Mouse (Mus musculus): ENCODE measurements around the gene Glcci1. TPM values are rescaled to one million over a fixed set of nuclear protein-coding genes. Genes with fewer than 3 reads are reported as not detected.
"Not testable (repeated sequence)": the region's sequence is repeated elsewhere in the genome, so short reads cannot be mapped to it uniquely, and the experiment has no call there.

The Glcci1 gene
- polyA plus RNA-seq, 1 experiment from 2014 or later = 14.6 TPM

DNA sequence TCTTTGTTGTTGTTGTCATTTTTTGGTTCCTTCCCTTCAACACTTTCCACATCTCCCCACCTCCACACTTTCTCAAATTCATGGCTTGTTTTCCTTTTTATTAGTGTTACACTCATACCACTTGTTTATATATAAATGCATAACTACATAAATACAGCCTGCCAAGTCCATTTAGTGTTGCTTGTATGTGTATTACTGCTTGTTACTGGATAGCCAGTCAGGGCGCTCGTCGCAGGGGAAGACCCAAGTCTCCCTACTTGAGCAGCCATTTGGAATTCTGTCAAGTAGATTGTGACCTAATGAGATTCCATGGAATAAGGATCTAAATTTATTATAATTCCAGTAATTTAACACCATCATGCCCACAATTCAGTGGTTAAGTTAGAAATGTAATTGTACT lies 10.3 kb downstream of the Glcci1 start:
- no peak for ATAC-seq
- WGBS = 76% methylated on average over 3 of the region's 3 CpGs

DNA sequence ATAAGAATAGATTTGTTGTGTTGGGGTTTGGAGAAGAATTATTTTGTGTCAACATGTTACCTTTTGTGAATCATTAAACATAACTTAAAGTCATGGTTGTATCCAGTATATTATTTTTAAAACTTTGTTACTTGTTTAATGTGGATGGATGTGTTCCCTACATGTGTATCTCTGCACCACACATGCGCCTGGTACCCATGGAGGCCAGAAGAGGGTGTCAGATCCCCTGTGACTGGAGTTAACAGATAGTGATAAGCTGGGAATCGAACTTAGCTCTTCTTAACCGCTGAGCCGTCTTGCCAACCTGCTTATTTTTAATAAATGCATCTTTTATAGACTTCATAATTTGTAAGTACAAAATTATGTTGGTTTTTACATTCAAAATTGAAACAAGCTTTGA lies 11.8 kb downstream of the Glcci1 start:
- H3K36me3 ChIP-seq (ENCODE audit: poor library complexity, severe bottlenecking) = no peaks in the 10 kb centered on the region
- H3K9me3 ChIP-seq (replicated peaks) = no peaks in the 10 kb centered on the region
- H3K27me3 ChIP-seq = no peaks in the 10 kb centered on the region
- H3K4me3 ChIP-seq = no peak overlapping the region
- no peak overlapping the region for H3K9ac ChIP-seq
- ATAC-seq = no peak
- WGBS = 96% methylated on average over 4 of the region's 4 CpGs
- no peak overlapping the region for H3K27ac ChIP-seq
- no peaks in the 10 kb centered on the region for H3K4me1 ChIP-seq
- H3K4me2 ChIP-seq = no peak overlapping the region

More for the DNA sequence above, 10.3 kb downstream of the Glcci1 start:
- no peak overlapping the region for H3K4me2 ChIP-seq
- no peaks in the 10 kb centered on the region for H3K36me3 ChIP-seq (ENCODE audit: poor library complexity, severe bottlenecking)
- H3K9me3 ChIP-seq (replicated peaks) = no peaks in the 10 kb centered on the region
- no peak overlapping the region for H3K27ac ChIP-seq
- H3K27me3 ChIP-seq = no peaks in the 10 kb centered on the region
- no peak overlapping the region for H3K9ac ChIP-seq
- no peak overlapping the region for H3K4me3 ChIP-seq
- no peaks in the 10 kb centered on the region for H3K4me1 ChIP-seq

DNA sequence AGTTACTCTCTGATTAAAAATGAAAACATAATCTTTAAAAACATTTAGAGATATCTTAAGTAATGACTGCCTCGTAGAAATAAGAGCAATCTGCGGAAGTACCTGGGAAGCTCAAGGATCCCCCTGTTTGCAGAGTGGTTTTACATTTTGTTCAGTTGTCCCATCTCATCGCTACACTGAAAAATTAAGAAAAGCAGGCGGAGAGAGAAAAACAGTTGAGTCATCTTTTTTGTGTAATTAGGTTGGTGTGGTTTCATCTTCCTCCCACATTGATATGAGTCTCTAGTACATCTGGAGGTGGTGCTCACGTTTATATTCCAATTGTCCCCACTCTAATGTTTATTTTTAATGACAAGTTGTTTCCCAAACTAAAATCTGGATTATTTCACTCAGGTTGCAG lies 15.3 kb downstream of the Glcci1 start:
- H3K27ac ChIP-seq = no peak overlapping the region
- H3K4me3 ChIP-seq = no peak overlapping the region
- no peak overlapping the region for H3K4me2 ChIP-seq
- no peaks in the 10 kb centered on the region for H3K4me1 ChIP-seq
- no peak for ATAC-seq
- no peak overlapping the region for H3K9ac ChIP-seq
- no peaks in the 10 kb centered on the region for H3K36me3 ChIP-seq (ENCODE audit: poor library complexity, severe bottlenecking)
- 91% methylated on average over 5 of the region's 5 CpGs for WGBS
- no peaks in the 10 kb centered on the region for H3K9me3 ChIP-seq (replicated peaks)
- no peaks in the 10 kb centered on the region for H3K27me3 ChIP-seq

DNA sequence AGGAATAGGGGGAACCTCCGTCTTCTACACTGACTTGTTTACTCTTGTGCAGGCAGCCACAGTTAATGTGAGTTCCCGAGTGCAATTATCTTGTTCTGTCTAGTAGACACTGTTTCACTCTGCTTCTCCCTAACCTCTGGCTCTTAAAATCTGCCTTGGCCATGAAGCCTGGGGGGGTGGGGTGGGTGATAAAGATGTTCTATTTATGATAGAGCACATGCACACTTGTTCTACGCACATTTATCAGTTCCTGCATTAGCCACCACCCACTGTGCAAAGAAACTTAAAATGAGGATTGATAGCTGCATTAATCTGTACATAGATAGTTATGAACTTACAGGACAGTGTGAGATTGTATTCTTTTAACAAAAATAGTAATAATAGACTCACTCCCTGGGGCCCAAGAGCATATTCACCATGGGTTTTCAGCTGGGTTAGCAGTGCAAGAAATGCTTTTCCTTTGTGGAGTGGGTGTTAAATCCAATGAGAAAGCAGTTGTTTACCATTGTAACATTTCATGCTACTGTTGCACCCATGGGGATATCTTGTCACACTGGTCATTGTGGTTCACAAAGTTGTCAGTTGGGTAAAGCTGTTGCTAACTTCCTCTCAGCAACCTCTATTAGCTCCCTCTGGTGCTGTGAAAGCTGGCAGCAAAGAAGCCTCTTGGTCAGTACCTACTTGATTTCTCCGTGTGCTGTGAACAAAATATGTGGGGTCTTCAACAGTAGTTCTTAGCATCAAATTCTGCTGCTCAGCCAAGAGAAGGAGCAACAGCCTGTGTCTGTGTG lies 21.9 kb downstream of the Glcci1 start:
- WGBS = 88% methylated on average over 4 of the region's 4 CpGs
- Histone ChIP-seq H3K27ac (no peak overlapping the region), H3K4me3 (no peak overlapping the region), H3K4me1 (no peaks in the 10 kb centered on the region), H3K9ac (no peak overlapping the region), H3K36me3 (ENCODE audit: poor library complexity, severe bottlenecking) (no peaks in the 10 kb centered on the region), H3K4me2 (no peak overlapping the region), H3K9me3 (replicated peaks) (no peaks in the 10 kb centered on the region), H3K27me3 (no peaks in the 10 kb centered on the region)
- no peak for ATAC-seq

DNA sequence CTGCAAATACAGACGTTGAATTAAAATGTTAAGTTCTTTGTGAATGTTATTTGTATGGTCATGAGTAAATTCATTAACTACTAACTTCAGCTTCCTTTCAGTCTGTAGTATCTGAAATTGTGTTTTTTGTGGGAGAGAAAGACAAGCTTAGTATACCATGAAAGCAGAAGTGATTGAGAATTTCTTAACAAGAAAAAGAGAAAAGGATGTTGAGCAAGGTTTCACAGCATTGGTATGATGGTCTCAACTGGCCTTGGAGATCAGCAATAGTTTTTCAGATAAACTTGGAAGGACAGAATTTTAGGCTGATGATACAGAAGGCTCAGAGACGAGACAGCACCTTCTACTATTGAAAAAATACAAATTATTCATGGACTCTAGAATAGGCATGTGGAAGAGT lies 27.5 kb downstream of the Glcci1 start:
- no peaks in the 10 kb centered on the region for H3K4me1 ChIP-seq
- ATAC-seq = no peak
- H3K4me2 ChIP-seq = no peak overlapping the region
- 82% methylated on average over 2 of the region's 2 CpGs for WGBS
- H3K27ac ChIP-seq = no peak overlapping the region
- no peak overlapping the region for H3K4me3 ChIP-seq
- no peaks in the 10 kb centered on the region for H3K27me3 ChIP-seq
- no peaks in the 10 kb centered on the region for H3K9me3 ChIP-seq (replicated peaks)
- H3K36me3 ChIP-seq (ENCODE audit: poor library complexity, severe bottlenecking) = no peaks in the 10 kb centered on the region
- H3K9ac ChIP-seq = no peak overlapping the region

DNA sequence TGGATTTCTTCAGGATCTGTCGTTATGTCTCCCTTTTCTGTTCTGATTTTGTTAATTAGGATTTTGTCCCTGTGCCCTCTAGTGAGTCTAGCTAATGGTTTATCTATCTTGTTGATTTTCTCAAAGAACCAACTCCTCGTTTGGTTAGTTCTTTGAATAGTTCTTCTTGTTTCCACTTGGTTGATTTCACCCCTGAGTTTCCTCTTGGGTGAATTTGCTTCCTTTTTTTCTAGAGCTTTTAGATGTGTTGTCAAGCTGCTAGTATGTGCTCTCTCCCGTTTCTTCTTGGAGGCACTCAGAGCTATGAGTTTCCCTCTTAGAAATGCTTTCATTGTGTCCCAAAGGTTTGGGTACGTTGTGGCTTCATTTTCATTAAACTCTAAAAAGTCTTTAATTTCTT lies 32.1 kb downstream of the Glcci1 start:
- 80% methylated on average over 4 of the region's 4 CpGs for WGBS
- not testable (repeated sequence) for H3K27ac ChIP-seq; H3K27me3 ChIP-seq; H3K4me2 ChIP-seq; H3K4me1 ChIP-seq; H3K9ac ChIP-seq; ATAC-seq; H3K9me3 ChIP-seq (replicated peaks); H3K4me3 ChIP-seq
- peaks cover 11% of the 10 kb centered on the region for H3K36me3 ChIP-seq (ENCODE audit: poor library complexity, severe bottlenecking)

DNA sequence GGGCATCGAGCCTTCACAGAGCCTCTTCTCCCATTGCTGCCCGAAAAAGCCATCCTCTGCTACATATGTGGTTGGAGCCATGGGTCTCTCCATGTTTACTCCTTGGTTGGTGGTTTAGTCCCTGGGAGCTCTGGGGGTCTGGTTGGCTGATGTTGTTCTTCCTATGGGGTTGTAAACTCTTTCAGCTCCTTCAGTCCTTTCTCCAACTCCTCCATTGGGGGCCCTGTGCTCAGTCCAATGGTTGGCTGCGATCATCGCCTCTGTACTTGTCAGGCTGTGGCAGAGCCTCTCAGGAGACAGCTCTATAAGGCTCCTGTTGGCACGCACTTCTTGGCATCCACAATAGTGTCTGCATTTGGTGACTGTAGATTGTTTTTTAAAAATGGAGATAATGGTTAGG lies 35.4 kb downstream of the Glcci1 start:
- Histone ChIP-seq H3K4me2 (no peak overlapping the region), H3K9me3 (replicated peaks) (no peaks in the 10 kb centered on the region), H3K27ac (no peak overlapping the region), H3K36me3 (ENCODE audit: poor library complexity, severe bottlenecking) (peaks cover 17% of the 10 kb centered on the region), H3K27me3 (no peaks in the 10 kb centered on the region), H3K4me1 (no peaks in the 10 kb centered on the region), H3K4me3 (no peak overlapping the region), H3K9ac (no peak overlapping the region)
- WGBS = 95% methylated on average over 5 of the region's 5 CpGs
- ATAC-seq = no peak

DNA sequence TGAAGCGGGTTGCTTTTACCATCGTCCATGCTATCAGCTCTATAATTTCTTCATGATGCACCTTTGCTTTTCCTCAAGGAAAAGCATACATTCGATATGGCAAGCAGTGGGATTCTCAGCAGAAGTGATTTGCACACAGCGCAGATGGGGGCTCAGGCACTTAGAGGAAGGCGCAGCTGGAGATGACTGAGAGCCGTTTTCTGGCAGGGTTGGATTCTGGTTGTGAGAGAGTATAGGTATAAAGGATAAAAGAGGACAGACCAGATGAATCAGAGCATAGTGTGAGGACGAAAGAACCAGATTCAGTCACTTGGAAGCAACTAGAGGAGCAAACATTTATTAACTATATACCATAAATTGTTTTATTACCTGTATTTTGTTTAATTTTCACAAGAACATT lies 36.4 kb downstream of the Glcci1 start:
- Histone ChIP-seq H3K4me3 (no peak overlapping the region), H3K36me3 (ENCODE audit: poor library complexity, severe bottlenecking) (peaks cover 17% of the 10 kb centered on the region), H3K9ac (no peak overlapping the region), H3K4me1 (no peaks in the 10 kb centered on the region), H3K4me2 (no peak overlapping the region), H3K27ac (no peak overlapping the region), H3K9me3 (replicated peaks) (no peaks in the 10 kb centered on the region), H3K27me3 (no peaks in the 10 kb centered on the region)
- WGBS = 94% methylated on average over 7 of the region's 7 CpGs
- ATAC-seq = no peak

DNA sequence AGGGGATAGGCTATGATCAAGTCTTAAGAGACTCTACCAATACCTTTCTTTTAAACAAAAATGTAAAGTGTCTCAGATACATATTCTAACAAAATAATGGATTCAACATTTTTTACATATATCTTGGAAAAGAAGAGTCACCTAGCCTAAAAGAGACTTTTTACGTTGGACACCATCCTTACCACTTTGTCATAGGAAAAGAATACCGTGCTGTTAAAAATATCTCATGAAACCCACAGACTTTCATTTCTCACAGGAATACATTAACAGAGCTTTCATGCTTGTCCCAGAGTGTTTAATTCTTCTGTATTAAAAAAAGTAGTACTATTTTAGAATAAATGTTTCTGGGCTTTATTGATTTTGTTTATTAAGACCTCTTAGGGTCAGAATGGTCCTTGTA lies 41.8 kb downstream of the Glcci1 start:
- H3K4me3 ChIP-seq = no peak overlapping the region
- WGBS = 94% methylated on average over 2 of the region's 2 CpGs
- H3K4me1 ChIP-seq = no peaks in the 10 kb centered on the region
- 0 out of 2 replicates have a peak, but pooled peaks cover 13% of the 10 kb centered on the region for H3K36me3 ChIP-seq (ENCODE audit: poor library complexity, severe bottlenecking)
- H3K27me3 ChIP-seq = no peaks in the 10 kb centered on the region
- no peak for ATAC-seq
- no peak overlapping the region for H3K27ac ChIP-seq
- H3K9me3 ChIP-seq (replicated peaks) = no peaks in the 10 kb centered on the region
- H3K9ac ChIP-seq = no peak overlapping the region
- H3K4me2 ChIP-seq = no peak overlapping the region

DNA sequence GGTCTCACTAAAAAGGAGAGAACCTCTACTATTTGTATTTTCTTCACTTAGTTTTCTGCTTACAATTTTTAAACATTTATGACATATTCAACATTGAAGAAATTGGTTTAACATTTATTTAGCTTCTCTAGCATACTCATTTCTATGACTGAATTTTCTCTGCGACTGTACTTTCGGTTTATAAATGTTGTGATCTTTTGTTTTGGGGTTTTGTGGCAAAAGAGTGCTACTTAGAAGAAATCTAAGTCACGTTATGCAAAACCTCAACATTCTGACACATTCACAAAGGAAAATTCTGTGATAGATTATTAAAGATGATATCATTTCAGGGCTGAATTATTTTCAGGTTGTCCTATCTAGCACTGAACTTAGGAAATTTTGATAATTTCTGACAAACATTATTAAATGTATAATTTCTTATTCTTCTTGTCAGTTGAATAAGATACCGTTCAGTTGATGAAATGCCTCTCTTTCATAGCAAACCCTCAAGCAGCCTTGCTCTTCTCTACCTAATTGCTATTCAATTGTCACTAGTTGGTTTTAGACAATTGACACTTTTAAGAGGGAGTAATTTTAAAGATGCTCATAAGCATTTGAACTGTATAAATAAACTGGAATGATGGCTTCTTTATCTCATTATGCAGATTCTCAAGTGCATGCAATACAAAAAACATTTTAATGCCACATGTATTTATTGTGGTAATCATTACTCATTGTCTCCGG lies 47.6 kb downstream of the Glcci1 start:
- Histone ChIP-seq H3K9ac (no peak overlapping the region), H3K27ac (no peak overlapping the region), H3K36me3 (ENCODE audit: poor library complexity, severe bottlenecking) (0 out of 2 replicates have a peak, but pooled peaks cover 16% of the 10 kb centered on the region), H3K4me1 (no peaks in the 10 kb centered on the region), H3K27me3 (no peaks in the 10 kb centered on the region), H3K4me2 (no peak overlapping the region), H3K4me3 (no peak overlapping the region), H3K9me3 (replicated peaks) (no peaks in the 10 kb centered on the region)
- WGBS = 79% methylated on average over 5 of the region's 5 CpGs
- ATAC-seq = peak; percentile 48; the same call in 1 of the 2 replicates

DNA sequence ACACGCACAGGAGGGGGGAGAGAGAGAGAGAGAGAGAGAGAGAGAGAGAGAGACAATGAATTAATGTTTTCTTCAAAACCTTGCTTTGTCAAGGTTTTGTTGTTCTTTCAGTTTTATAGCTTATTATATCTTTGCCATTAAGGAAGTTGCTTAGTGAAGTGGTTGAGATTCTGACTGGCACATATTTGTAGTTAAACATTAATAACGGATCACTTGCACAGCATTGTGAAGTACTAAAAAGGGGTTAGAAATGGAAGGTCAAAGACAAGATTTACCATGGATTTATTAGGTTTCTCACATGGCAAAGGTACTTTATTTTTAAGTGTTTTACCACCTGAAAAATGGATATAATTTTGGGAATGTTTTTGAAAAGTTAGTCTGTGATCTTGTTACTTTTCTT lies 51.3 kb downstream of the Glcci1 start:
- 93% methylated on average over 2 of the region's 2 CpGs for WGBS
- no peak for ATAC-seq
- H3K36me3 ChIP-seq (ENCODE audit: poor library complexity, severe bottlenecking) = peaks cover 17% of the 10 kb centered on the region; the same call in 1 of the 2 replicates
- no peak overlapping the region for H3K4me3 ChIP-seq
- H3K27ac ChIP-seq = no peak overlapping the region
- no peak overlapping the region for H3K9ac ChIP-seq
- H3K4me1 ChIP-seq = no peaks in the 10 kb centered on the region
- no peak overlapping the region for H3K4me2 ChIP-seq
- no peaks in the 10 kb centered on the region for H3K9me3 ChIP-seq (replicated peaks)
- H3K27me3 ChIP-seq = no peaks in the 10 kb centered on the region

DNA sequence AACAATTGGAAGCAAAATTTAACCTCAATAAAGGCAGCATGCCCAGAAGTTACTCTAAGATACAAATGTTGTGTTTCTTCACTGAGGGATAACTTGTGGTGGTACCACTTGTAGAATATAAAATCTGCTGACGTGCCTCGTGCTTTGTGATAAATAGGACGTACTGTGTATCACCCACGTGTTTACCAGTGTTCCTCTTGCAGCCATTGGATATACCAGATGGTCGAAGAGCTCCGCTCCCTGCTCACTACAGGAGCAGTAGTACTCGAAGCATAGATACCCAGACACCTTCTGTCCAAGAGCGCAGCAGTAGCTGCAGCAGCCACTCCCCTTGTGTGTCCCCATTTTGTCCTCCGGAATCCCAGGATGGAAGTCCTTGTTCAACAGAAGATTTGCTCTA lies 73.0 kb downstream of the Glcci1 start:
- Histone ChIP-seq H3K4me1 (no peaks in the 10 kb centered on the region), H3K9me3 (replicated peaks) (no peaks in the 10 kb centered on the region), H3K27ac (no peak overlapping the region), H3K4me2 (no peak overlapping the region), H3K9ac (no peak overlapping the region), H3K36me3 (ENCODE audit: poor library complexity, severe bottlenecking) (peaks cover 10% of the 10 kb centered on the region; the same call in 1 of the 2 replicates), H3K27me3 (no peaks in the 10 kb centered on the region), H3K4me3 (no peak overlapping the region)
- ATAC-seq = no peak
- 94% methylated on average over 9 of the region's 9 CpGs for WGBS
